Mouse (Mus musculus): ENCODE measurements at regions not wholly inside any gene's neighbourhood (a gene's known extent, or its start where the extent isn't known, plus 50 kb on each side); places are given as distances from the start of the nearest gene placed in this dataset.
"Not testable (repeated sequence)": the region's sequence is repeated elsewhere in the genome, so short reads cannot be mapped to it uniquely, and the experiment has no call there.

- H3K4me1 ChIP-seq (replicated peaks): no peaks in the 10 kb centered on the region
- H3K9me3 ChIP-seq: no peaks in the 10 kb centered on the region
- H3K9ac ChIP-seq: no peak overlapping the region
- 85% methylated on average over 4 of the region's 4 CpGs for WGBS
- no peaks in the 10 kb centered on the region for H3K36me3 ChIP-seq
- H3K4me2 ChIP-seq: no peak overlapping the region
- no peaks in the 10 kb centered on the region for H3K27me3 ChIP-seq
- H3K27ac ChIP-seq: no peak overlapping the region
- no peak for ATAC-seq (ENCODE audit: low FRiP score)
- no peak overlapping the region for H3K4me3 ChIP-seq
These were observed 575.3 kb downstream of the Hdgfl1 start for GRCm38 (mm10) chr13:26194646-26195045.

GRCm38 (mm10) chr13:26183879-26184278 is 586.1 kb downstream of the Hdgfl1 start:
- H3K4me2 ChIP-seq: no peak overlapping the region
- ATAC-seq (ENCODE audit: low FRiP score): no peak

GRCm38 (mm10) chr13:26171891-26172482 is 598.0 kb downstream of the Hdgfl1 start:
- WGBS: 91% methylated on average over 2 of the region's 2 CpGs
- Histone ChIP-seq H3K27me3 (no peaks in the 10 kb centered on the region), H3K4me3 (no peak overlapping the region), H3K9ac (no peak overlapping the region), H3K9me3 (no peaks in the 10 kb centered on the region), H3K27ac (no peak overlapping the region), H3K4me2 (no peak overlapping the region), H3K36me3 (no peaks in the 10 kb centered on the region), H3K4me1 (replicated peaks) (no peaks in the 10 kb centered on the region)
- no peak for ATAC-seq (ENCODE audit: low FRiP score)

More at GRCm38 (mm10) chr13:26183879-26184278, 586.1 kb downstream of the Hdgfl1 start:
- Histone ChIP-seq H3K4me3 (no peak overlapping the region), H3K36me3 (no peaks in the 10 kb centered on the region), H3K9ac (no peak overlapping the region), H3K4me1 (replicated peaks) (no peaks in the 10 kb centered on the region), H3K9me3 (no peaks in the 10 kb centered on the region), H3K27ac (no peak overlapping the region), H3K27me3 (no peaks in the 10 kb centered on the region)
- 90% methylated on average over 4 of the region's 4 CpGs for WGBS

GRCm38 (mm10) chr13:26169641-26170040 is 600.3 kb downstream of the Hdgfl1 start:
- Histone ChIP-seq H3K4me2 (no peak overlapping the region), H3K4me3 (no peak overlapping the region), H3K4me1 (replicated peaks) (no peaks in the 10 kb centered on the region), H3K27ac (no peak overlapping the region), H3K36me3 (no peaks in the 10 kb centered on the region), H3K9me3 (no peaks in the 10 kb centered on the region), H3K9ac (no peak overlapping the region), H3K27me3 (no peaks in the 10 kb centered on the region)
- no peak for ATAC-seq (ENCODE audit: low FRiP score)
- 84% methylated on average over 2 of the region's 2 CpGs for WGBS

GRCm38 (mm10) chr13:26158703-26159102 is 611.3 kb downstream of the Hdgfl1 start:
- Histone ChIP-seq H3K4me1 (replicated peaks) (peaks cover 15% of the 10 kb centered on the region), H3K36me3 (no peaks in the 10 kb centered on the region), H3K27me3 (no peaks in the 10 kb centered on the region), H3K9me3 (no peaks in the 10 kb centered on the region), H3K4me3 (no peak overlapping the region), H3K9ac (no peak overlapping the region), H3K27ac (no peak overlapping the region), H3K4me2 (no peak overlapping the region)
- no peak for ATAC-seq (ENCODE audit: low FRiP score)
- 77% methylated on average over 2 of the region's 2 CpGs for WGBS

- Histone ChIP-seq H3K9ac (no peak overlapping the region), H3K4me1 (replicated peaks) (peaks cover 15% of the 10 kb centered on the region), H3K9me3 (no peaks in the 10 kb centered on the region), H3K27ac (peak overlapping the region; percentile 75), H3K36me3 (no peaks in the 10 kb centered on the region), H3K4me3 (no peak overlapping the region), H3K4me2 (no peak overlapping the region), H3K27me3 (no peaks in the 10 kb centered on the region)
- peak; percentile 98 for ATAC-seq (ENCODE audit: low FRiP score)
- 14% methylated on average over 12 of the region's 12 CpGs for WGBS
These were observed 615.1 kb downstream of the Hdgfl1 start for GRCm38 (mm10) chr13:26154701-26155471.

- whole genome bisulfite sequencing: 13% methylated on average over 1 of the region's 1 CpGs
- H3K4me3 ChIP-seq: no peak overlapping the region
- H3K36me3 ChIP-seq: no peaks in the 10 kb centered on the region
- H3K4me1 ChIP-seq (replicated peaks): peaks cover 15% of the 10 kb centered on the region
- no peak overlapping the region for H3K9ac ChIP-seq
- no peak overlapping the region for H3K4me2 ChIP-seq
- H3K27me3 ChIP-seq: no peaks in the 10 kb centered on the region
- no peaks in the 10 kb centered on the region for H3K9me3 ChIP-seq
- no peak for ATAC-seq (ENCODE audit: low FRiP score)
- H3K27ac ChIP-seq: peak overlapping the region; percentile 75
These were observed 615.7 kb downstream of the Hdgfl1 start for GRCm38 (mm10) chr13:26154251-26154650.

- ATAC-seq (ENCODE audit: low FRiP score): no peak
- no peaks in the 10 kb centered on the region for H3K36me3 ChIP-seq
- no peak overlapping the region for H3K27ac ChIP-seq
- no peak overlapping the region for H3K4me3 ChIP-seq
- no peak overlapping the region for H3K9ac ChIP-seq
- H3K4me2 ChIP-seq: no peak overlapping the region
- 88% methylated on average over 2 of the region's 2 CpGs for WGBS
- H3K27me3 ChIP-seq: no peaks in the 10 kb centered on the region
- H3K4me1 ChIP-seq (replicated peaks): peaks cover 15% of the 10 kb centered on the region
- H3K9me3 ChIP-seq: no peaks in the 10 kb centered on the region
These were observed 616.9 kb downstream of the Hdgfl1 start for GRCm38 (mm10) chr13:26153093-26153492.

GRCm38 (mm10) chr13:26150426-26150825 is 619.5 kb downstream of the Hdgfl1 start:
- Histone ChIP-seq H3K27ac (no peak overlapping the region), H3K27me3 (no peaks in the 10 kb centered on the region), H3K9me3 (no peaks in the 10 kb centered on the region), H3K9ac (no peak overlapping the region), H3K4me1 (replicated peaks) (peaks cover 8% of the 10 kb centered on the region), H3K4me2 (no peak overlapping the region), H3K4me3 (no peak overlapping the region), H3K36me3 (no peaks in the 10 kb centered on the region)
- 81% methylated on average over 1 of the region's 1 CpGs for WGBS
- ATAC-seq (ENCODE audit: low FRiP score): no peak

- no peaks in the 10 kb centered on the region for H3K36me3 ChIP-seq
- ATAC-seq (ENCODE audit: low FRiP score): no peak
- WGBS: 65% methylated on average over 2 of the region's 2 CpGs
These were observed 627.2 kb downstream of the Hdgfl1 start for GRCm38 (mm10) chr13:26142811-26143210.

GRCm38 (mm10) chr13:26119363-26119762 is 650.6 kb downstream of the Hdgfl1 start:
- Histone ChIP-seq H3K4me2 (no peak overlapping the region), H3K27ac (peak overlapping the region; percentile 66), H3K27me3 (no peaks in the 10 kb centered on the region), H3K4me1 (replicated peaks) (0 out of 2 replicates have a peak, but pooled peaks cover 3% of the 10 kb centered on the region), H3K36me3 (no peaks in the 10 kb centered on the region), H3K4me3 (no peak overlapping the region), H3K9me3 (no peaks in the 10 kb centered on the region), H3K9ac (no peak overlapping the region)
- peak; percentile 81 for ATAC-seq (ENCODE audit: low FRiP score)
- 0% methylated on average over 1 of the region's 1 CpGs for WGBS

More at GRCm38 (mm10) chr13:26142811-26143210, 627.2 kb downstream of the Hdgfl1 start:
- no peaks in the 10 kb centered on the region for H3K4me1 ChIP-seq (replicated peaks)
- H3K27me3 ChIP-seq: no peaks in the 10 kb centered on the region
- no peaks in the 10 kb centered on the region for H3K9me3 ChIP-seq
- no peak overlapping the region for H3K4me2 ChIP-seq
- no peak overlapping the region for H3K9ac ChIP-seq
- no peak overlapping the region for H3K27ac ChIP-seq
- H3K4me3 ChIP-seq: no peak overlapping the region

GRCm38 (mm10) chr13:26114136-26114535 is 655.8 kb downstream of the Hdgfl1 start:
- Histone ChIP-seq H3K4me2 (no peak overlapping the region), H3K9me3 (no peaks in the 10 kb centered on the region), H3K27ac (no peak overlapping the region), H3K9ac (no peak overlapping the region), H3K36me3 (no peaks in the 10 kb centered on the region), H3K4me3 (no peak overlapping the region), H3K27me3 (no peaks in the 10 kb centered on the region), H3K4me1 (replicated peaks) (no peaks in the 10 kb centered on the region)
- 83% methylated on average over 7 of the region's 7 CpGs for WGBS
- no peak for ATAC-seq (ENCODE audit: low FRiP score)

- H3K27ac ChIP-seq; ATAC-seq (ENCODE audit: low FRiP score); H3K36me3 ChIP-seq; H3K9me3 ChIP-seq; H3K4me2 ChIP-seq; H3K4me3 ChIP-seq; H3K27me3 ChIP-seq; H3K4me1 ChIP-seq (replicated peaks); H3K9ac ChIP-seq: not testable (repeated sequence)
- WGBS: 27% methylated on average over 1 of the region's 1 CpGs
These were observed 656.2 kb downstream of the Hdgfl1 start for GRCm38 (mm10) chr13:26113723-26114122.
